Mouse (Mus musculus) heart, postnatal 0 days (tissue): Measurements from ENCODE around the gene Col8a1.

Source experiments
- CTCF ChIP-seq: IDR thresholded peaks from 2 replicates; pipeline ENCODE4 v1.5.1; 2016; ENCODE audit warnings: antibody characterized with exemption, control low read depth, low read depth
- EP300 ChIP-seq: IDR thresholded peaks from 2 replicates; pipeline ENCODE4 v1.6.1; 2016; ENCODE audit warnings: antibody characterized with exemption, low read depth

DNA sequence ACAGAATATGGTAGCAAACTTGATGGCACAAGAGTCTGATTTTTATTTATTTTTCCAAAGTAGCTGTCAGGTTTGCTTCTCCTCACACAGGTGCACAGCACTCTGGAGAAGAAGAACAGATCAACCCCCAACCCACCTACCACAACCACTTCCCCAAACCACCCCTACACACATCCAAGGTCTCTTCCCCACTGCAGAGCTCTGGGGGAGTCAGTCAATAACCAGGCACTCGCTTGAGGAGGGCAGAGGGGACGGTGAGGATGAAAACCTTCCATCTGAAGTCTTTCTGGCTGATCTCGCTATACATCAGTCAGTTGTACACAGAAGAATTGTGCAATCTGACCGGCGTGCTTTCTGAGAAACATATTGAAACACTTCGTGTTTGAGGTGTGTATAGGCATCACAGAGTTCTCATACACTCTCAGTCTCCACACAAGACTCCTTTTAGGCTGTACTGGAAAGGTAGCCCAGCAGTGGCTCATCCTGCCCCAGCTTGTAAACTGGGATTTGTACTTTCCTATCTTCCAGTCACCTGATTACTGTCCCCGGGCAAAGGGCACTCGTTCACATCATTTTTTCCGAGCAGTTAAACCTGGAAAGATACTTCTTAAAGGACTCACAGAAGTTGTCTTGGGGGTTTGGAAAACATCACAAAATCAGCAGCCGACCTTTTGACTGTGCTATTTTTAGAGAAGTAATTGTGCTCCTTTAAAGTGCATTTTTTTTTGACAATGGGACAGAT lies 827 bp downstream of the Col8a1 start:
- TF ChIP-seq CTCF (no peak), EP300 (no peak)
